Mouse (Mus musculus): ENCODE data around the gene Foxi1. TPM values are rescaled to one million over a fixed set of nuclear protein-coding genes. Genes with fewer than 3 reads are reported as not detected.

The Foxi1 gene
- total RNA-seq (2023), result 0.28 TPM

DNA sequence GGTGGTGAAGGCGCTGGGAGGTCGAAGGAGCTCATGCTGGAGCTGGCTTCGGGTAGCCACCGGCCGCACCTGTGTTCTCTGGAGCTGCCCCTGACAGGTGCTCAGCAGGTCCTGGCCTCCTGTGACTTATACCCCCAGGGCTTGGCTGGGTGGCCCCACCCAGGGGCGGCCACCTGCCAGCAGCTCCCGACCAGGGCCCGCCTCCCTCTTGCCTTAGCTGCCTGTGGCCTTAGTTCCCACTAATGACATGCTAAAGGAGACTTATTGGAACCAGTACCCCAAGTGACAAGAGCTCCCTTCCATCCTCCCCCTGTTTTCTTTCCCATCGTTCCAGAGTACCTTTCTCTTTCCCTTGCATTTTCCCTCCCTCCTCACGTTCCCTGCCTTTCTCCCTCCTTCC, at the start of gene Foxi1:
Gene Foxi1, minus strand, starts transcription at position 101 of the 400 bp plus-strand sequence.

Other genes with a start within 250 kb of the Foxi1 start
- gene Kcnmb1, start 245.1 kb downstream of the Foxi1 start, total RNA-seq (2023), result 0.18 TPM
- gene Kcnip1, start 214.9 kb downstream of the Foxi1 start, total RNA-seq (2023), result 0.24 TPM
- gene Lcp2, start 161.2 kb downstream of the Foxi1 start, total RNA-seq (2023), result 210 TPM
- 1.1 TPM for gene 4930469K13Rik, start 109.5 kb downstream of the Foxi1 start, total RNA-seq (2023)
- not detected for gene Fam196b, start 106.7 kb upstream of the Foxi1 start, total RNA-seq (2023)

Data from CD8-positive naive resting alpha-beta T cell, adult 57 days (primary cell).